Mouse (Mus musculus) kidney, postnatal 0 days (tissue): ENCODE results near the gene Gm11492. TPM values are rescaled to one million over a fixed set of nuclear protein-coding genes. Genes with fewer than 3 reads are reported as not detected.

Source experiments
- ATAC-seq: fragments of 200-750 bp; cut with Nextera tagmentation; replicated peaks from 2 replicates; pipeline ENCODE4 v1.8.0; 2017; ENCODE audit warnings: low read depth, moderate number of reproducible peaks, moderate TSS enrichment, moderate library complexity; ENCODE audit not compliant: low FRiP score
- DNase-seq: peaks from one replicate; pipeline ENCODE4 v3.0.0-alpha.2; 2016; ENCODE audit warnings: low spot score
- H3K27ac ChIP-seq: fragments of 300-500 bp; sonication (generic); 2 replicates; pipeline ENCODE4 v1.5.1; 2014; ENCODE audit warnings: mild to moderate bottlenecking
- H3K27me3 ChIP-seq: fragments of 300-500 bp; sonication (generic); 2 replicates; pipeline ENCODE4 v1.6.1; 2014; ENCODE audit warnings: low read length, mixed read lengths; ENCODE audit not compliant: insufficient read depth
- H3K36me3 ChIP-seq: fragments of 300-500 bp; sonication (generic); 2 replicates; pipeline ENCODE4 v1.6.1; 2014; ENCODE audit warnings: low read length, mixed read lengths; ENCODE audit not compliant: insufficient read depth
- H3K4me1 ChIP-seq: fragments of 300-500 bp; sonication (generic); replicated peaks from 2 replicates; pipeline ENCODE4 v1.6.1; 2014; ENCODE audit warnings: antibody characterized with exemption, low read length, mixed read lengths; ENCODE audit not compliant: insufficient read depth
- H3K4me2 ChIP-seq: fragments of 300-500 bp; sonication (generic); 2 replicates; pipeline ENCODE4 v1.6.1; 2014; ENCODE audit warnings: mild to moderate bottlenecking, low read length, moderate library complexity, mixed read lengths
- H3K4me3 ChIP-seq: fragments of 300-500 bp; sonication (generic); replicated peaks from 2 replicates; pipeline ENCODE4 v1.5.1; 2014; ENCODE audit warnings: low read depth, low read length
- H3K9ac ChIP-seq: fragments of 300-500 bp; sonication (generic); 2 replicates; pipeline ENCODE4 v1.6.1; 2014; ENCODE audit warnings: low read depth, low read length
- H3K9me3 ChIP-seq: fragments of 300-500 bp; sonication (generic); replicated peaks from 2 replicates; pipeline ENCODE4 v1.6.1; 2016; ENCODE audit warnings: low read length, inconsistent platforms, mixed read lengths
- CTCF ChIP-seq: IDR thresholded peaks from 2 replicates; pipeline ENCODE4 v1.5.1; 2016; ENCODE audit warnings: antibody characterized with exemption, low read depth, mild to moderate bottlenecking, moderate library complexity
- WGBS: fragments of 180-500 bp; shearing (Covaris S2); extraction: QIAGEN DNeasy Blood & Tissue Kit; methylation state at CpG from one replicate; pipeline ENCODE4 v1.1.7; 2014; 5-methylcytosine and 5-hydroxymethylcytosine counted together
- polyA plus RNA-seq: library from polyadenylated mRNA; unstranded; fragments of >200 nt; fragmentation: Nextera tagmentation; extraction: Ambion mirVana; gene quantifications from 2 replicates; pipeline ENCODE4 v1.2.1, GENCODE M21; 2015

Gene Gm11492
- polyA plus RNA-seq, 1 experiment from 2014 or later, result not detected

DNA sequence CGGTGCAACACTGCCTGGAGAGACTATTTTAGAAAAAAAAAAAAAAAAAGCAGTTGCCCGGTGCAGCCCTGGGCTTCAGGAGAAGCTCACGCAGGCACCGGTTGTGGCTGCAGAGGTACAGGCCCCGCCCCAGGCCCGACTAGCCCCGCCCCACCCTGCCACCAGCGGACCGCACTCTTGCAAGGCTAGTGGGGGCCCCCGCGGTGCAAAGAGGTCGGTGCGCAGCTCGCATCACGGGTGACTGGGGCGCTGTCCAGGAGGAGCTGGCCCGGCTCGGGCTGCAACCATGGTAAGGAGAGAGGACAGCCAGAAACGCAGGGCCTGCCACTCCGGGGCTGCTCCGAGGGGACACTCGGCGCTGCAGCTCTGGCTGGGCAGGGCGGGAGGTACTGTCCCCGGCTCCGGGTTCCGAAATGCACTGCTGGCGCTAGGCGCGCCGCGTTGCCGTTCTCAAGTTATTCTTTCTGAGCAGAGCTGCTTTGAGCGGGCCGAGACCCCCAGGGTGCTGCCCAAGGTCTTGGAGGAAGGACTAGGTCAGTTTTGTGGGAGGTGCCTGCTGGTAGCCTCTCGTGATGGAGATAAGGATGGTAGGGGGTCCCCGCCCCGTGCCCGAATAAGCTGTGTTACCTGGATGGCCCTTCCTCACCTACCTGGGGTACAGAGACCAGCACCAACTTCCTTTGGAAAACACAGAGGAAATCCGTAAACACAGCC is 12.0 kb downstream of the Gm11492 start:
- 1% methylated on average over 40 of the region's 40 CpGs for WGBS
- peak overlapping the region; percentile 66 for H3K4me3 ChIP-seq
- peak; percentile 67 for ATAC-seq
- peak overlapping the region; percentile 94 for H3K27ac ChIP-seq
- peak; percentile 65 for DNase-seq
- TF ChIP-seq CTCF, result no peak
- peak overlapping the region; percentile 72 for H3K9ac ChIP-seq
- H3K36me3 ChIP-seq, result no peaks in the 10 kb centered on the region
- H3K4me2 ChIP-seq, result peak overlapping the region; percentile 90
- H3K4me1 ChIP-seq, result peaks cover 31% of the 10 kb centered on the region
- no peaks in the 10 kb centered on the region for H3K27me3 ChIP-seq
- H3K9me3 ChIP-seq, result no peaks in the 10 kb centered on the region

DNA sequence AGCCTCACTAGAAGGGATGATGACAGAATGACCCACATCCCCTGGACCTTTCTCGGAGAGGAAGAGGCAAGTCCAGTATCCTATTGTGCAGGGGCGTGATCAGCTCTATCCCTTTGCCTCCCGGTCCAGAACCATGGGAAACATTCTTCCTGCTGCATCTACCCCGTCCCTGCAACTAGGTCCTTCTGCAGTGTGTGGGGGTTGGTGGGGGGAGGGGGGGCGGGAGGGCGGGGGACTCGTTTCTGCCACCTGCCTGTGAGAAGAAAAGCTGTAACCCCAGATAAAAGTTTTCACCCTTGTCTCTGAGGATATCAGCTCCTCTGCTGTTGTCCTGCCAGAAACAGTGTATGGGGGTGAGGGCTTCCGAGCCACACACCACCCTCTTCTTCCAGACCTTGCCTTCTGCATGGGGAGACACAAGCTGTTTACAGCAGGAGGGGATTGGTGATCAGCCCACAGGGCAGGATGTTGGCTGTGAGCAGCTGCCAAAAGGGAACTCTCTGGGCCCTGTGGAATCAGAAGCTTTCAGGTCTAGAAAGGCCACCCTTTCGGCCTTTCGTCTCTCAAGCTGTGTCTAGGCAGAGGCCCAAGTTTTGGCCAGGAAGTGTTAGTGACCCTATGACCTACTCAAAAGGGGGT is 12.6 kb downstream of the Gm11492 start:
- H3K9me3 ChIP-seq, result no peaks in the 10 kb centered on the region
- no peaks in the 10 kb centered on the region for H3K27me3 ChIP-seq
- no peaks in the 10 kb centered on the region for H3K36me3 ChIP-seq
- ATAC-seq (0 out of 2 replicates have a peak, but pooled peaks have one; percentile 14), DNase-seq (no peak)
- H3K4me3 ChIP-seq, result peak overlapping the region; percentile 66
- peak overlapping the region; percentile 94 for H3K27ac ChIP-seq
- WGBS, result 14% methylated on average over 10 of the region's 10 CpGs
- peak overlapping the region; percentile 90 for H3K4me2 ChIP-seq
- peaks cover 30% of the 10 kb centered on the region for H3K4me1 ChIP-seq
- H3K9ac ChIP-seq, result peak overlapping the region; percentile 72
- peak; percentile 26; the same call in 1 of the 2 replicates for TF ChIP-seq CTCF

DNA sequence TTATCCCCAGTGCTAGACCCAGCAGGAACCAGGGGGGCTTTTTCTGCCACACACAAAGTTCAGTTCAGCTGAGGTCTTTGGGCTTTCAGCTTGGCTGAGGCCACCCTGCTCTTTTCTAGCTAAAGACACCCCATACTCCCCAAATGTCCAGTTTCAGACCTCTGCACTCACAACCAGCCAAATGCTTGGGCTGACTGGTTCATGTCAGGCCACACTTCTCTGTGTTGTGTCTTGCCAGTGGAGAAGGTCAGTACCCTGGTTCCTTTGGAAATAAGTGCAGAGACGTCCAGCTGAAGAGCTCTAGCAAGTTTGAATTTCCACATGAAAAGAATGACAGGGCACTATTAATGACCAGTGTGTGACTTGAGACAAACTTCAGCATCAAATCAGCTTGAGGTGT is 13.3 kb downstream of the Gm11492 start:
- Histone ChIP-seq H3K4me1 (peaks cover 23% of the 10 kb centered on the region), H3K27me3 (no peaks in the 10 kb centered on the region), H3K9me3 (no peaks in the 10 kb centered on the region), H3K9ac (no peak overlapping the region), H3K27ac (peak overlapping the region; percentile 94; the same call in 1 of the 2 replicates), H3K4me2 (peak overlapping the region; percentile 90), H3K36me3 (no peaks in the 10 kb centered on the region), H3K4me3 (peak overlapping the region; percentile 66; the same call in 1 of the 2 replicates)
- ATAC-seq, result no peak
- 61% methylated on average over 1 of the region's 1 CpGs for WGBS
- TF ChIP-seq CTCF, result no peak
- no peak for DNase-seq

DNA sequence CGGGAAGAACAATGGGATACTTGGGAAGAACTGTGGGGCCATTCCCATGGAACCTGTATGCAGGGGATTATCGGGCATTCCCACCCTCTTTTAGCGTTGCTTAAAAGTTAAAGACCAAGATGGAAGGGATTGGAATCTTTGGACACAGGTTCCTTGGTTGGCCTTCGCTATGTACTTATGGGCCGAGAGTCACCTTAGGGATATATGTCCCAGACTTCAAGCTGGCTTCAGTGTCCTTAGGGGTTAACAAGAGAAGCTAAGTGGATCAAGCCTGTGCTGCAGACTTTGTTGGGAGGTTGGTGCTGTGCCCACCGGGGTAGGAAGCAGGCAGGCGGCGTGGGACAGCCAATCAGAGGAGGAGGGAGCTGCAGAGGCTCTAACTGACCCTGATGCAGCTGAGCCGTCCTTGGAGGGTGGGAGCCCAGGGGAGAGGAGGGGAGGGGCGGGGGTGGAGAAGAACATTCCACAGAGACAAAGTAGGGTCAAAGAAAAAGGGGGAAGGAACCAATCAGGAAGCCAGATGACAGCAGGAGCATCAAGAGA is 14.2 kb downstream of the Gm11492 start:
- no peaks in the 10 kb centered on the region for H3K36me3 ChIP-seq
- WGBS, result 60% methylated on average over 9 of the region's 10 CpGs
- H3K4me1 ChIP-seq, result peaks cover 23% of the 10 kb centered on the region
- no peak for ATAC-seq
- no peak for TF ChIP-seq CTCF
- H3K27ac ChIP-seq, result no peak overlapping the region
- H3K4me3 ChIP-seq, result no peak overlapping the region
- 0 out of 2 replicates have a peak overlapping the region, but pooled peaks have one; percentile 18 for H3K4me2 ChIP-seq
- no peaks in the 10 kb centered on the region for H3K27me3 ChIP-seq
- DNase-seq, result no peak
- no peak overlapping the region for H3K9ac ChIP-seq
- no peaks in the 10 kb centered on the region for H3K9me3 ChIP-seq

DNA sequence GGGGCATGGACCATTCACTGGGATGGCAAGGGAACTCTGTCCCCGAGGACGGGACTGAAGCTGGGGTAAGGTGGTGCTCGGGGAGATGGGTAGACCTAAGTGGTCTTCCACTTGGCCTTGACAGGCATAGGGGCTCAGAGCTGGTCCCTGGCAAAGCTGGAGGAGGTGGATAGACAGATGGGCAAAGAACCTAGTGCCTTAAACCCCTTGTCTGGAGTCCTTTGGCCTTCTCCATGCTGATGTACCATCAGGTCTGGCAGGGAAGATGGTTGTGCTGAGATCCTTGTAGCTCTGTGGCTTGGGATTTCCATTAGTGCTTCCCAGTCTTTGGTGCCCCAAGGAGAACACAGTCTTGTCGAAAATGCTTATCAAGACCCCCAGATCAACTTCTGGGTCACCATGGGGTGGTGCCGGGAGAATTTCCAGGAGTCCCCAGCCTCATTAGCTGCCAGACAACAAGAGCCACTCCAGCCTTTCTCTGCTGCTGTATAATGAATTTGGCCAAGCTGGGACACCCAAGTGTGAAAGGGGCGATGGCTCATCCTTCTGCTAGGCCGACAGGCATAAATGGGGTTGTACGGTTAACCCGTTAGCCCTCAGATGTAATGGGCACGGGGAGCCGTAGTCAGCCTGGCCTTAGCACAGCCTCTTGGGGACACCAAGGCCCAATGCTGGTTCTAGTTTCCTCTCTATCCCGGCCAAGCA is 14.9 kb downstream of the Gm11492 start:
- no peak for TF ChIP-seq CTCF
- no peak overlapping the region for H3K27ac ChIP-seq
- H3K4me2 ChIP-seq, result no peak overlapping the region
- no peaks in the 10 kb centered on the region for H3K9me3 ChIP-seq
- no peaks in the 10 kb centered on the region for H3K36me3 ChIP-seq
- DNase-seq (no peak), ATAC-seq (no peak)
- no peak overlapping the region for H3K9ac ChIP-seq
- H3K4me1 ChIP-seq, result peaks cover 24% of the 10 kb centered on the region
- no peak overlapping the region for H3K4me3 ChIP-seq
- WGBS, result 84% methylated on average over 12 of the region's 12 CpGs
- H3K27me3 ChIP-seq, result no peaks in the 10 kb centered on the region
